Mouse (Mus musculus): Measurements from ENCODE around the gene Gimap1. TPM values are rescaled to one million over a fixed set of nuclear protein-coding genes. Genes with fewer than 3 reads are reported as not detected.

The Gimap1 gene
- total and polyA plus RNA-seq, 3 experiments, result 54.5 to 144 (median 91.8) TPM

GRCm38 (mm10) chr6:48745959-48746889 lies 7.4 kb downstream of the Gimap1 start, which contains the start of gene Gimap5:
Gene Gimap5 (plus strand): TSS chr6:48746197.
- H3K27ac ChIP-seq (ENCODE audit: insufficient read depth, low read depth), result peak within 1 kb of the TSS; percentile 100
- peaks cover 37 to 40% of the 10 kb centered on the region in 2 experiments for H3K36me3 ChIP-seq (replicated peaks in 1 of 2; ENCODE audit: control insufficient read depth in 1 of 2, insufficient read depth in 1 of 2, low read length in 1 of 2)
- H3K4me2 ChIP-seq (ENCODE audit: insufficient read depth, low read depth, poor library complexity, severe bottlenecking), result peak within 1 kb of the TSS; percentile 64
- H3K4me3 ChIP-seq (replicated peaks in 1 of 3; ENCODE audit: low read depth in 2 of 3, low read length in 2 of 3, poor library complexity in 1 of 3), result peak within 1 kb of the TSS; percentile 58 to 90 (median 62)
- H3K27me3 ChIP-seq (replicated peaks), result no peaks in the 10 kb centered on the region
- peak within 1 kb of the TSS; percentile 92 for H3K9ac ChIP-seq (ENCODE audit: insufficient read depth, low read depth)
- peaks cover 18% of the 10 kb centered on the region for H3K9me3 ChIP-seq (replicated peaks; ENCODE audit: low read length)
- in situ Hi-C loops (cut with MboI; ENCODE audit: low pct_ligation_motif_present, low pct_unique_long_range_greater_than_20kb, low sequenced_read_pairs) (no loop called here), dilution Hi-C loops (cut with MboI; ENCODE audit: extremely low pct_ligation_motif_present, extremely low pct_unique_long_range_greater_than_20kb, low sequenced_read_pairs) (no loop called here)
- H3K4me1 ChIP-seq (ENCODE audit: control insufficient read depth in 1 of 2, insufficient read depth in 2 of 2), result peaks cover 9 to 56% of the 10 kb centered on the region in 2 experiments
- DNase-seq (ENCODE audit: extremely low read depth), result peak; percentile 95
- H3K79me2 ChIP-seq (replicated peaks; ENCODE audit: control insufficient read depth, extremely low read depth, insufficient read depth, poor library complexity, severe bottlenecking), result peaks cover 40% of the 10 kb centered on the region
- TF ChIP-seq JUND (conservative IDR thresholded peaks at IDR 0.05; ENCODE audit: low read depth, low read length) (peak; percentile 73; the same call in 1 of the 2 replicates), JUN (IDR thresholded peaks at IDR 0.05; ENCODE audit: insufficient read depth, low read depth, low read length) (no peak; the same call in 1 of the 2 replicates), ZC3H11A (IDR thresholded peaks at IDR 0.05; ENCODE audit: low read depth, low read length) (no peak; the same call in 1 of the 2 replicates), RCOR1 (conservative IDR thresholded peaks at IDR 0.05; ENCODE audit: low read depth, low read length) (peak; percentile 74), CHD1 (IDR thresholded peaks at IDR 0.05; ENCODE audit: low read depth, low read length) (no peak; the same call in none of the 2 replicates), MYC (IDR thresholded peaks at IDR 0.05; ENCODE audit: low read depth, low read length) (peak; percentile 56), MAZ (IDR thresholded peaks at IDR 0.05; ENCODE audit: low read depth, low read length) (peak; percentile 86), BHLHE40 (IDR thresholded peaks at IDR 0.05; ENCODE audit: low read depth, low read length) (peak; percentile 80), TCF12 (IDR thresholded peaks at IDR 0.05; ENCODE audit: low read depth, low read length) (peak; percentile 95), NRF1 (IDR thresholded peaks at IDR 0.05; ENCODE audit: low read depth, low read length) (peak; percentile 59), NELFE (IDR thresholded peaks at IDR 0.05; ENCODE audit: low read depth, low read length) (peak; percentile 76), EP300 (IDR thresholded peaks at IDR 0.05; ENCODE audit: low read length) (peak; percentile 93), USF2 (conservative IDR thresholded peaks at IDR 0.05; ENCODE audit: low read depth, low read length) (no peak), POLR2AphosphoS2 (IDR thresholded peaks at IDR 0.05; ENCODE audit: low read depth, low read length) (0 out of 2 replicates have a peak, but pooled peaks have one; percentile 24), ZKSCAN1 (IDR thresholded peaks at IDR 0.05; ENCODE audit: borderline replicate concordance, low read depth, low read length) (no peak), POLR2A (IDR thresholded peaks at IDR 0.05; ENCODE audit: low read depth, low read length) (peak; percentile 84), ZMIZ1 (IDR thresholded peaks at IDR 0.05; ENCODE audit: low read depth, low read length) (peak; percentile 90; the same call in 1 of the 2 replicates), MAFK (IDR thresholded peaks at IDR 0.05; ENCODE audit: insufficient replicate concordance, low read length) (peak; percentile 57; the same call in 1 of the 2 replicates), UBTF (IDR thresholded peaks at IDR 0.05; ENCODE audit: low read depth, low read length) (peak; percentile 23; the same call in 1 of the 2 replicates), GABPA (IDR thresholded peaks at IDR 0.05; ENCODE audit: insufficient replicate concordance, low read depth, low read length) (no peak), SIN3A (IDR thresholded peaks at IDR 0.05; ENCODE audit: low read length) (peak; percentile 93), CHD2 (IDR thresholded peaks at IDR 0.05; ENCODE audit: low read length) (peak; percentile 83), PAX5 (IDR thresholded peaks at IDR 0.05; ENCODE audit: low read length) (no peak), RAD21 (IDR thresholded peaks at IDR 0.05; ENCODE audit: low read depth, low read length) (peak; percentile 54), CTCF (conservative IDR thresholded peaks at IDR 0.05 in 1 of 2, IDR thresholded peaks at IDR 0.05 in 1 of 2; ENCODE audit: low read depth in 2 of 2, low read length in 2 of 2) (peak in 1 of 2 experiments; percentile 74; a peak in 3 of 4 replicates), IRF4 (IDR thresholded peaks at IDR 0.05; ENCODE audit: low read depth, low read length) (peak; percentile 96), MAX (IDR thresholded peaks at IDR 0.05; ENCODE audit: low read length) (peak; percentile 41), ZNF384 (IDR thresholded peaks at IDR 0.05; ENCODE audit: low read depth, low read length) (no peak), MXI1 (IDR thresholded peaks at IDR 0.05; ENCODE audit: low read depth, low read length) (peak; percentile 16), E2F4 (IDR thresholded peaks at IDR 0.05; ENCODE audit: insufficient replicate concordance, low read depth, low read length) (no peak), ELF1 (IDR thresholded peaks at IDR 0.05; ENCODE audit: low read depth, low read length) (peak; percentile 69), ETS1 (conservative IDR thresholded peaks at IDR 0.05; ENCODE audit: low read depth, low read length) (peak; percentile 84), USF1 (IDR thresholded peaks at IDR 0.05; ENCODE audit: low read depth, low read length) (no peak), TBP (conservative IDR thresholded peaks at IDR 0.05; ENCODE audit: low read depth, low read length) (peak; percentile 96), MEF2A (IDR thresholded peaks at IDR 0.05; ENCODE audit: borderline replicate concordance, low read depth, low read length) (peak; percentile 82; the same call in 1 of the 2 replicates), SMC3 (IDR thresholded peaks at IDR 0.05; ENCODE audit: low read depth, low read length) (peak; percentile 73), KAT2A (IDR thresholded peaks at IDR 0.05; ENCODE audit: insufficient replicate concordance, low read length) (peak; percentile 51; the same call in 1 of the 2 replicates)

All from CH12.LX (cell line).